Mouse (Mus musculus): ENCODE measurements around the gene Tcf20.

Tcf20 gene

GRCm38 (mm10) chr15:82992911-82993310, 5.2 kb upstream of the Tcf20 start:
- DNase-seq (ENCODE audit: low spot score in 2 of 2), result no peak

GRCm38 (mm10) chr15:82992079-82992783, 4.6 kb upstream of the Tcf20 start:
- DNase-seq (ENCODE audit: low spot score in 2 of 2), result no peak

GRCm38 (mm10) chr15:82989190-82989704, 1.6 kb upstream of the Tcf20 start:
- no peak for DNase-seq (ENCODE audit: low spot score in 2 of 2)

GRCm38 (mm10) chr15:82987014-82987731, 499 bp downstream of the Tcf20 start:
- no peak for DNase-seq (ENCODE audit: low spot score in 2 of 2)

- DNase-seq (ENCODE audit: low spot score in 2 of 2), result no peak
Observed at GRCm38 (mm10) chr15:82984574-82984973, 3.1 kb downstream of the Tcf20 start.

GRCm38 (mm10) chr15:82984097-82984496, 3.6 kb downstream of the Tcf20 start:
- DNase-seq (ENCODE audit: low spot score in 2 of 2), result no peak

- DNase-seq (ENCODE audit: low spot score in 2 of 2), result peak in 1 of 2 experiments; percentile 53
Observed at GRCm38 (mm10) chr15:82983416-82984026, 4.2 kb downstream of the Tcf20 start.

GRCm38 (mm10) chr15:82982724-82983415, 4.8 kb downstream of the Tcf20 start:
- no peak for DNase-seq (ENCODE audit: low spot score in 2 of 2)

- DNase-seq (ENCODE audit: low spot score in 2 of 2), result no peak
Observed at GRCm38 (mm10) chr15:82981676-82982520, 5.8 kb downstream of the Tcf20 start.

GRCm38 (mm10) chr15:82979531-82979930, 8.1 kb downstream of the Tcf20 start:
- DNase-seq (ENCODE audit: low spot score in 2 of 2), result no peak

- no peak for DNase-seq (ENCODE audit: low spot score in 2 of 2)
Observed at GRCm38 (mm10) chr15:82974471-82974870, 13.2 kb downstream of the Tcf20 start.

GRCm38 (mm10) chr15:82969206-82969721, 18.4 kb downstream of the Tcf20 start:
- DNase-seq (ENCODE audit: low spot score in 2 of 2), result no peak

- peak in 1 of 2 experiments; percentile 47 for DNase-seq (ENCODE audit: low spot score in 2 of 2)
Observed at GRCm38 (mm10) chr15:82968449-82968848, 19.2 kb downstream of the Tcf20 start.

- DNase-seq (ENCODE audit: low spot score in 2 of 2), result no peak
Observed at GRCm38 (mm10) chr15:82967947-82968346, 19.7 kb downstream of the Tcf20 start.

- no peak for DNase-seq (ENCODE audit: low spot score in 2 of 2)
Observed at GRCm38 (mm10) chr15:82964266-82964825, 23.3 kb downstream of the Tcf20 start.

- DNase-seq (ENCODE audit: low spot score in 2 of 2), result no peak
Observed at GRCm38 (mm10) chr15:82963556-82964156, 24.0 kb downstream of the Tcf20 start.

GRCm38 (mm10) chr15:82963090-82963489, 24.6 kb downstream of the Tcf20 start:
- DNase-seq (ENCODE audit: low spot score in 2 of 2), result no peak

GRCm38 (mm10) chr15:82962536-82962935, 25.1 kb downstream of the Tcf20 start:
- DNase-seq (ENCODE audit: low spot score in 2 of 2), result no peak

GRCm38 (mm10) chr15:82960786-82961561, 26.7 kb downstream of the Tcf20 start:
- no peak for DNase-seq (ENCODE audit: low spot score in 2 of 2)

Data from frontal cortex, postnatal 14 days (tissue).